Mouse (Mus musculus): ENCODE measurements around the gene Fhad1. TPM values are rescaled to one million over a fixed set of nuclear protein-coding genes. Genes with fewer than 3 reads are reported as not detected.
"Not testable (repeated sequence)": the region's sequence is repeated elsewhere in the genome, so short reads cannot be mapped to it uniquely, and the experiment has no call there.

The Fhad1 gene
- total RNA-seq, 2 experiments from 2014 or later = 3.9 to 5.1 TPM

DNA sequence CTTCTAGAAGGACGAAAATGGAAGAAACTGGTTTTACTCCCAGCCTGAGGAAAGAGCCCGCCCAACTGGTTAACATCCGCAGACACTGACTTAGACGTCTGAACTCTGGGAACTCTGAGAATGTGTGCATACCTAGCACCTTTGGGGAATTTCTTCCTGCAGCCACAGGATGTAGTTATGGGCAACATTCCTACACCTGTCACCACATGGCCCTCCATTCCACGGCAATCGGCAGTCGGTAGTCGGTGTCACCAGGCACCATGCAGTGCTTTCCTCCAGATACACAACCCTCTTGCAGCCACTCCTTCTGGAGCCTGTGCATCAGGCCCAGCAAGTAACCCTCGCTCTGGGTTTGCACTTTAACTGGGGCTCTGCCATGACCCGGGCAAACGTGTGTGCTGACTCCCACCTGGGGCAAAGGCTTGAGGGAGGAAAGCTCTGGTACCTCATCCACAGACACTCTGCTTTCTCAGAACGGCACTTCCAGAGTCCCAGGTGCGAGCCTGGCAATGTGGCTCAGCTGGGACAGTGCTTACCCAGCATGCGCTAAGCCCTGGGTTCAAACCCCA, 30.8 kb upstream of the Fhad1 start:
- no peak for DNase-seq (ENCODE audit: low spot score in 2 of 2)

DNA sequence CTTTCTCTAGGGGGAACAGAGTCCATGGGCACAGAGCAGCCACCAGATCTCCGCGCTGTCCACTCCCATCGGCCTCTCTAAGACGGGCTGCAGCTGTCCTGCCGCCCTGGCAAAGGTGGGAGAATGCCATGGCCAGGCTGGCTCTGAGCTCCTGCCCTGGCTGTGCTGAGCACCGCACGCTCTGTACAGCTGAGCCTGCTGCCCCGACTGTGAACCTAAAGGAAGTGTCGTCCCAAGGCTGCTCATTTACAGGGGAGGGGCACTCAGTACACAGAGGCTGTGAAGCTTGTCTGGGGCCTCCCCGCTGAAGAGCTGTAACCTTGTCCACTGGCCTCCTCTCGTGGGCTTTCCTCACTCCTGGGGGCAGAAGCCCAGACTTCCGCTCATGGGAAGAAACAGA, 29.6 kb upstream of the Fhad1 start:
- no peak for DNase-seq (ENCODE audit: low spot score in 2 of 2)

DNA sequence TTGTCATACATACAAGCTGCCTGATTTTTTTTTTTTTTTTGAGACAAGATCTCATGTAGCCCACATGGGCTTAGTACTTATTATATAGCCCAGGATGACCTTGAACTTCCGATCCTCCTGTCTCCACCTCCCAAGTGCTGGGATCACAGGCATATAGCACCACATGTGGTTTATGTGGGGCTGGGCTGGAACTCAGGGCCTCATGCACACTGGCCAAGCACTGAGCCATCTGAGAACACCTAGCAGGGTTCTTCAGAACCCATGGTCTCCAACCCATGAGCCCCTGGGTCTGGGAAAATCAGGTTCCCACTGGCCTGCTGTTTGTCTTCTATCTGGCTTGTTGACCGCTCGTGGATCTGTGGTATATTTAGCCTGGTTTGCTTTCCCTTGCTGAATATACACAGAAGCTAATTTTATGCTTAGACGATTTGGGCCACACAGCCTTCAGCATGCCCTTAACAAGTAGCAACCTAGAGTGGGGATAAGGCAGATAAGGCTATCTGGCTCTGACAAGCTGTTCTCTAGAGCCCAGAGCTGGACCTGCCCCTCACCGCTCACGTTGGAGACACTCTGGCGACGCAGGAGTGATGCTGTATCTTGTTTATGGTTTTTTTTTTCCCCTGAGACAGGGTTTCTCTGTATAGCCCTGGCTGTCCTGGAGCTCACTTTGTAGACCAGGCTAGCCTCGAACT, 24.9 kb upstream of the Fhad1 start:
- no peak for DNase-seq (ENCODE audit: low spot score in 2 of 2)

DNA sequence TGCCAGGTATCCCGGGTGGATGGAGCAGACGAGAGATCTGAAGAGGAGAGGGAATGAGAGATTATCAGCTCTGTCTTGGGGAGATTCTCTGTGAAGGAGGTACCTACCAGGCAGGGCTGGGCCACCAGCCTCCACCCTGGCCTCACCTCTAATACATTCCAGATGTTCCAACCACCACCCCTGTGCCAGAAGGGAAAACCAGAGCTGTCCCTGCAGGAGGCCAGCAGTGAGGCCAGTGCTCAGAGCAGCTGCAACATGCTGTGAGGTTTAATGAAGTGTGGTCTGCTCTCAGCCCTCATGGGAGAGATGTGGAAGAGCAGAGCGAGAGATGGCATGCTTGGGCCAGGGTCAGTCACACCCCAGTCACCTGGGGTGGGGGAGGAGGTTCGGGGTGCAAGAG, 23.0 kb upstream of the Fhad1 start:
- no peak for DNase-seq (ENCODE audit: low spot score in 2 of 2)

DNA sequence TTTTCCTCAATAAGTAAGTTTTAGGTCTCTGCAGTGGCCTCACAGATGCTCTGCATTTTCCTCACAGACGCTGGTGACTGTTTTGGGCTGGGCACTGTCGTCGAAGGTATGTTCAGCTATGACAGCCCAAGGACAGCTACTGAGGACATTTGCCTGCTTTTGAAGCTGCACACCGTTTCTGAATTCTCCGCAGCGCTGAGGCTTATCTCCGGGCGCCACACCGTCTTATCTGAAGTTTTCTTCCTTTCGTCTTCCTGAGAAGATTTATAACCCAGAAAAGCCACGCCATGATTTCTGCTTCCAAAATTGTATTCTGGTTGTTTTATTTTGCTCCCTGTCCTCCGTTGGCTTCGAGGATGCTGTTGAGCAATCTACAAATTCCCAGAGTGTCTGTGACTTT, 13.7 kb upstream of the Fhad1 start:
- DNase-seq (ENCODE audit: low spot score in 2 of 2) = no peak

DNA sequence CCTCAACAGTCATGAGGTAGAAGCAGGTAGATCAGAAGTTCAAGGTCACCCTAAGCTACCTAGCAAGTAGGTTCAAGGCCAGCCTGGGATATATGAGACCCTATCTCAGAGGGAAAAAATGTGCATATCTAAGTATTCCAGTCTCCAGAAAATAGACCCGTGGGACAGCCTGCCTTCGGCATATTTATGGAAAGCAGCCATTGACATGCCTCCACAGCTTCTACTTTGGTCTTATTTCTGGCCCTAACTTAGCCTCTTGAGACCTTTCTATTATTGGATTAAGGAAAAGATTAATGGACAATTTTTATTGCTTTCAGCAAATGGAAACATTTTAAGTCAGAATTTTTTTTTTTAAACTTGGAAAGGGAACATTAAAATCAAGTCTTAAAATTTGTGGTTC, 12.1 kb upstream of the Fhad1 start:
- DNase-seq (ENCODE audit: low spot score in 2 of 2) = no peak

DNA sequence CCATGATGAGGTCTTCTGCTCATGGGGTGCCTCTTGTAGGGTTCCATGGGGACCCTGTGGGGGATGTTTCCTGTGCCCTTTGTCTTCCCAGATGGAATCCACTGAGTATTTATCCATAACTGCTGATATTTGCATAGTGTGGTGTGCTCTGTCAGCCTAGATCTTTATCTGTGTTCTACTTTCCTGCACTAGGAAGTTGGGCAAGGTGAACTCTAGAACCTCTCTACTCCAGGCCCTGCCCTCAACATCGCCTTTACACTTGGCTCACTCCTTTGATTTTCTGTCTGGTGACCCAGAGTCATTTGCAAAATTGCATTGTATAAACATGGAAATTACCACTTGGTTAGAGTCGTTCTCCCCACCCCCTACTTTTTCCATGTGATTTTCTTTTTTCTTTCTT, 9.7 kb upstream of the Fhad1 start:
- no peak for DNase-seq (ENCODE audit: low spot score in 2 of 2)

DNA sequence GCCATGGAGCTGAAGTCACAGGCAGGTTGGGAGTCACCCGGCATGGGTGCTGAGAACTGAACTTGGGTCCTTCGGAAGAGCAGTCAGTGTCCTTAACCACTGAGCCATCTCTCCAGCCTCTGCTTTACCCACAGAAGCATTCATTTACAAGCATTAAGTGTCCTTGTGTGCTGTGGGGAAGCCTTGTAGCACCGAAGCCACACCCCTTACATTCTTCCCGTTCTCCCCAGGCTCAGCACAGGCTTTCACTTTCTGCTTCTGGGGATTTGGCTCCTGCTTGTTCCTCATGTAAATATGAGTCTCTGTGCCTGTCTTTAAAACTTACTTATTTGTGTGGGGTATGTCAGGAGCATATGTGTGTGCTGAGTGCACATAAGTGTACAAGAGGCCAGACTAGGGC, 8.3 kb upstream of the Fhad1 start:
- no peak for DNase-seq (ENCODE audit: low spot score in 2 of 2)

DNA sequence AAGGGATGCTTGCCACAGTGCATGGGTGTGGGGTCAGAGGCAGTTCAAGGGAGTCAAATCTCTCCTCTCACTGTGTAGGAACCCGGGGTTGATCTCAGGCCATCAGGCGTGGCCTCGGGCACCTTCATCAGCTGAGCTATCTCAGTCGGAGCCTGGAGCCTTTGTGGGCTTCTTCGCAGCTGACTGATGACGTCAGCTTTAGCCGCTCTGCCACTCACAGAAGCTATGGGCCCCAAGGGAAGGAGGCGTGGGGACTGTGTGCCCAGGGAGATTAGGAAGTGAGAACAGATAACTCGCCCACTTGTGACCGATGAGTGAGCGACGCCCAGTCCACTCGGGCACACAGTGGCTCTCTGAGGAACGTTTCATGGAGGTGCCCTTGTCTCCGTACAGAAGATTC, 2.8 kb upstream of the Fhad1 start:
- DNase-seq (ENCODE audit: low spot score in 2 of 2) = no peak

DNA sequence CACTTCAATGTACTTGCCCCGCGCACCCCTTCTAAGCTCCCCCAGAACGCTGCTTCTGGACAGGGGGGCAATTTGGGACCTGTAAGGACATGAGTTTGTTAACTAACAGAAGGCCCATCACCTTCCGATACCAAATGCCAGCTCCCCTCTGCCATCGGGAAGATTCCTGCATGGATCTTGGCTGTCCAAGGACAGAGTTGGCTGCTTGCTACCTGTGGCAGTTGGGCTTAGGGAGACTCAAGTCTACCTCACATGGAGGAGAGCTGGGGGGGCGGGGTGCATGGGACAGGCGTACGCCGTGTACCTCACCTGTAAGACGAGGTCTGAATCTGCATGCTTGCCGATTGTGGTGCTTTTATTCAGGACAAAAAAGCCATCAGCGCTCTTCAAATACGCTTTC, 3.6 kb downstream of the Fhad1 start:
- no peak for DNase-seq (ENCODE audit: low spot score in 2 of 2)

DNA sequence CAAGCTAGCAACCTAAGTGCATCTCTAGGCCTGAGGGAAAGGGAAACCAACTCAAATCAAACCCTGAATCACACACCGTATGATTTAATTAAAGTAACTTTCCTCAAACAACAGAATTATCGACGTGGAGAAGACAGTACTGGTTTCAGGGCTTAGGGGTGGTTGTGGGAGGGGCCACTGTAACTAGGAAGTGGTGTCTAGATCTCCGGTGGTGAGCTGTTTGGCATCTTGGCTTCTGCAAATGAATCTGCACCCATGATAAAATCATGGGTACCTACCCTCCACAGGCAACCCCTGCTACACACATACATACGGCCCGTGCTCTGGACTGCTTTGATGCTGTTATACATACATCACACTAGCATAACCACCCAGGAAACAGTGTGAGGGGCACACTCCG, 4.4 kb downstream of the Fhad1 start:
- DNase-seq (ENCODE audit: low spot score in 2 of 2) = no peak

DNA sequence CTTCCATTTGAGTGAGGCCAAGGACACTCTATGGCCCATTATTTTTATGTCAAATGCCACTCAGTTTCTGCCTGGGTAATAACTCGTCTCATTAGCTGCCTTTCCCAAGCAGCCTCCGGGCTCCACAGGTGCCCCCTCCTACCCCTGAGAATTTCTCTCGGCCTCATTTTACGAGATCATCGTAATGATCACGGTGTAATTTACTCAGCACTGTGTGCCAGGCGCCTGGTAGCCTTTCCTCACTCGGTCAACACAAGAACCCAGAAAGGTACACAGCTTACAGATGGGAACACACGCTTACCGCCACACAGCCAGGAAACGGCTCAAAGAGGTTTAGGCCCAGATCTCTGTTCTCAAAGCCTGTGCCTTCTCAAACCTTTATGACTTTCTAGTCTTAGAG, 6.7 kb downstream of the Fhad1 start:
- DNase-seq (ENCODE audit: low spot score in 2 of 2) = no peak

DNA sequence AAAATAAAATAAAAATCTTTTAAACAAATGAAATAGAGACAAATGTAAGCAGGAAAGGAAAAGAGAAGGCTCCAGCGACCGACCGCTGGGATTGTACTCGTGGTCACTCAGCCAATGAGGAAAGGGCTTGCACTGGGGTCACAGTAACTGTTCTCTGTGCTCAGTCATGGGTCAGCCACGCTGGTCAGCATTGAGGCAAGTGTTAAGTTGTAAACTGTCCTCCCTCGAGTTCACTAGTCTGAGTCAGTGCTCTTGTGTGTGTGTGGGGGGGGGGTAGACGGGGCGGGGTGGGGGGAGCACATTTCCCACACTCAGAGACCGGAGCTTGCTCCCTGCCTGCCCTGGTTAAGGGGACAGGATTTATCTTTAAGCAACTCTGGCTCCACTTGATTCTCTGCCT, 14.3 kb downstream of the Fhad1 start:
- no peak for DNase-seq (ENCODE audit: low spot score in 2 of 2)

DNA sequence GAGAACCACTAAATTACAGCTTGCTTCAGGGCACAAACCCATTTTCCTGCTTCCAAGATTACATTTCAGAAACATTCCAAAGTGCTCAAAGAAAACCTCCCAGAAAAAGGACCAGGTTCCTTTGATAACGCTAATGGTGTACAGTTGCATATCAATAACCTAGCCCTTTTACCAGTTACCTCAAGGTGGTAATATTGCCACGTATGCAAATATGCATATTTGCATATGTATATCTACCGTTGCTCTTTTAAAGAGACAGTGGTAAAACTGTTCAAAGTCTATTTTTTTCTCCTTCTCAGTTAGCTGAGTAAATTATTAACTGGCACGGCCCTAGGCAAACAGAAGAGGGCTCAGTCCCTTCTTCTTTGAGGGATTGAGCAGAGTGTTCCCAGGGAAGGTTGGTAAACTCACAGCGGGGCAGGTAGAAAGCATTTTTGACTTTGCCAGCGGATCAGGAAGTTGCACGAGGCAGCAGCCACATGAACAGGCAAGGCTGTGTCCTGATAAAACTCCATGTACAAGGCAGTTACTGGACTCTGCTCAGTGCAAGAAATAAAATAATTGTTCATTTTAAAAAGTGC, 15.3 kb downstream of the Fhad1 start:
- no peak for DNase-seq (ENCODE audit: low spot score in 2 of 2)

DNA sequence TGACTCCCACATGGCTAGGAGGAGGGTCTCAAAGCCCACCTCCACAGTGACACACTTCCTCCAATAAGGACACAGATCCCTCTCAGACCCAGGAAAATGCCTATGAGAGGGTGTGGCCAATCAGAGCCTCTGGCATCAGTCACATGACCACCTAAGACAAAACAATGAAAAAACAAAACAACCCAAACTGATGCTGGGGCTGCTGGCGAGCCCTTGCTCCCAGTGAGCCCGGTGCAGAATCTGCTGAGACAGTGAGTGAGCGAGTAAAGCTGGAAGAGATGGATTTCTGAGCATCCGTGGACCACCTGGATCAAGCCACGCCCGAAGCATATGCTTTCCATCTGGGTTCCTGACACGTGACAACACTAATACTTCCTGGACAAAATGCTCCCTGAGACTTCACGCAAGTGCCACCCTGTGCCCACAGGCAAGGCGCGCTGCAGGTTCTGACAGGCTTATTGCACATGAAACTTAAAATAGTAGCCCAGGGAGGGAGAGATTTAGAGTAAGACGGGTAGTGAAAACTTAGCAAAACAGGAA, 16.5 kb downstream of the Fhad1 start:
- DNase-seq (ENCODE audit: low spot score in 2 of 2) = no peak

DNA sequence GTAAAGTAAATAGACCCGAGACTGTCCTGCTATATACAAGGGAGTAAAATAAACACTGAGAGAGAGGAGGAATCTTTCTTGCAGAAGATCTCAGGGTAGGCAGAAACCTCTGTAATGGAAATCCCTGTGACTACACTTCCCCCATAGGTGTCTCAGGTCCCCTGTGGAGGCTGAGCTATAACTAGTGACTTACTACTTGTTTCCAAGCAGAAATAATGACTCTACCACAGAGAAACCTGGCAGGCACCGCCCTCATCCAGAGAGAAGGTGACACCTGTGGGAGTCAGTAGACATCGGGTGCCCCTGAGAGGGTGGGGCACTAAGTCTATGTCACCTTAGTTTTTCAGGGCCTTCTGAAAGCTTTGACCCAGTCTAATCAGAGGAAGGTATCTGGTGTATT, 18.0 kb downstream of the Fhad1 start:
- DNase-seq (ENCODE audit: low spot score in 2 of 2) = no peak

DNA sequence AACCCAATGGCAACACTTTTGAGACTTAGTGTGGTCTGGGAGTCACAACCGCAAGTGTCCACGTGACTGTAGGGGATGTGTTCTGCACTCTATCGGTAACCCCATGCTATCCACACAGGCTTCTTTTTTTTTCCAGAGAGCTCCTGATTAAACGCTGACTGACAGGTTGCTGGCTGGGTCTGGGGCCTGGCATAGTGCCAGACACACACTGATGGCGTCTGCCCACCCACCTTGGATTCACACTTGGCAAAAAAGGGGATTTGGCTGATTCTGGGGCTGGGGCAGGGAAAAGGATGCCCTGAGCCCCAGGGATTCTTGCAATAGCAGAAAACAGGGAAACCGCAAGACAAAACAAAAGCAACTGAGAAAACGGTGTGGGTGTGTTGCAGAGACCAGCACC, 18.8 kb downstream of the Fhad1 start:
- peak in 1 of 2 experiments; percentile 41 for DNase-seq (ENCODE audit: low spot score in 2 of 2)

DNA sequence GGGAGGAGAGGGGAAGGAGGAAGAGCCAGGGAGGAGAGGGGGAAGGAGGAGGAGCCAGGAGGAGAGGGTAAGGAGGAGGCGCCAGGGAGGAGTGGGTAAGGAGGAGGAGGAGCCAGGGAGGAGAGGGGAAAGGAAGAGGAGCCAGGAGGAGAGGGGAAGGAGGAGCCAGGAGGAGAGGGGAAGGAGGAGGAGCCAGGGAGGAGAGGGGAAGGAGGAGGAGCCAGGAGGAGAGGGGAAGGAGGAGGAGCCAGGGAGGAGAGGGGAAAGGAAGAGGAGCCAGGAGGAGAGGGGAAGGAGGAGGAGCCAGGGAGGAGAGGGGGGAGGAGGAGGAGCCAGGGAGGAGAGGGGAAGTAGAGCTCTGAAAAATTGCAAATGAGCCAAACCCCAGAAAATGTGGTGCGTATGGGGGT, 20.8 kb downstream of the Fhad1 start:
- DNase-seq (ENCODE audit: low spot score in 2 of 2) = not testable (repeated sequence)

DNA sequence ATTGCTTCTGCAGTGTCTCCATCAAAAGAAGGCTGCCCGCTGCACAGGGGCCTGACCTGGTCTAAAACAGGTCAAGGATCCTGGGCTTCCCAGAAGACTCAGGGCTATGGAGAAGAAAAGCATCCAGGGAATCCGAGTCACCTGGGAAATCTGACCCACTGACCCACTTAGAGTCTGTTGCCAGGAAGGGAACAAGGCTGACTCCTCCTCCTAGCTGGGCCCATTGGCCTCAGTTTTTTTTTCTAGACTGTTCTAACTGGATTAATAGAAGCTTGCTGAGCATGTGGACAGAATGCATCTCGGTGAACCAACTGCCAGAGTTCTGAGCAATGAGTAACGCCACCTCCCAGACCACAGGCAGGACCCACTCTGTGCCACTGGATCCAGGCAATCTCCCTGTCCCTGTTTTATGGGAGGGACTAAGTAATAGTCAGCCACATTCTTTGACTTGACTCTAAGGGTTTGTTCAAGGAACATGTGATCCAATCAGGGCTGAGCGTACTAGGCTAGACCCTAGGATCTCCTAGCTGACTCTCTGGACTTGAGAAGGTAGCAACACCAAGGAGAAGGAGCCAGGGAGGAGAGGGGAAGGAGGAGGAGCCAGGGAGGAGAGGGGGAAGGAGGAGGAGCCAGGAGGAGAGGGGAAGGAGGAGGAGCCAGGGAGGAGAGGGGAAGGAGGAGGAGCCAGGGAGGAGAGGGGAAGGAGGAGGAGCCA, 21.4 kb downstream of the Fhad1 start:
- DNase-seq (ENCODE audit: low spot score in 2 of 2) = no peak

DNA sequence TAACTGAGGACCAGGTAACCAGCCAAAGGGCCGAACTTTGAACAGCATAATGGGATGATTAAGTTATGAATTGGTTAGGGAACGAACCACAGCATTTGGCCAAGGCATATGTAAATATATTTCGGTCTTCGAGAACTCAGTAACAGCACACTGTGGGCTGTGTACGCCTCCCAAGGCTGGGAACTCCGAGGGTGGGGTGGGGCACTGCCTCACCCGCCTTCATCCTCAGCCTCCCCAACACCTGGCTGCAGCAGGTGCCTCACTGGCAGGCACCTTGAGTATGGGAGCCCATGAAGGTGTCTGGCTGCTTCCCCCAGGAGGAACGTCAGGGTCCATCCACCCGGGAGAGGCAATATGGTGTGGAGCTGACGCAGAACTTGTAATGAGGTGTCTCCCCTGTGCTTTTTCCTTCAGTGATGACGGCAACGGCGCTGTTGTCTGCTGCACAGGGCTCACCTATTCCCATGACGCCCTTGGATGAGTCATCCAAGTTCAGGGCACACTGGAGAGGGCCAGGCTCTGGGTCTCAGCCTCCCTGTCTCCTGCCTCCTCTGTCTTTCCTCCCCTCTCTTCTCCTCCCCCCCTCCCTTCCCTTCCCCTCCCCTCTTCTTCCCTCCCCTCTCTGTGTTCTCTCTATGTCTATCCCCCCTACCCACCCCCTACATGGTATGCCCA, 22.2 kb downstream of the Fhad1 start:
- DNase-seq (ENCODE audit: low spot score in 2 of 2) = no peak

DNA sequence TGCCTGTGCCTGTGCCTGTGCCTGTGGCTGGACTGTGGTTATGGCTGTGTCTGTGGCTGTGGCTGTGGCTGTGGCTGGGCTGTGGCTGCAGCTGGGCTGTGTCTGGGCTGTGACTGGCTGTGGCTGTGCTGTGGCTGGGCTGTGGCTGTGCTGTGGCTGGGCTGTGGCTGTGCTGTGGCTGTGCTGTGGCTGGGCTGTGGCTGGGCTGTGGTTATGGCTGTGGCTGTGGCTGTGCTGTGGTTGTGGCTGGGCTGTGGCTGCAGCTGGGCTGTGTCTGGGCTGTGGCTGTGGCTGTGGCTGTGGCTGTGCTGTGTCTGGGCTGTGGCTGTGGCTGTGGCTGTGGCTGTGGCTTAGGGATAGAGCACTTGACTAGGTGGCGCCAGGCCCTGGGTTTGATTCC, 26.7 kb downstream of the Fhad1 start:
- no peak for DNase-seq (ENCODE audit: low spot score in 2 of 2)

DNA sequence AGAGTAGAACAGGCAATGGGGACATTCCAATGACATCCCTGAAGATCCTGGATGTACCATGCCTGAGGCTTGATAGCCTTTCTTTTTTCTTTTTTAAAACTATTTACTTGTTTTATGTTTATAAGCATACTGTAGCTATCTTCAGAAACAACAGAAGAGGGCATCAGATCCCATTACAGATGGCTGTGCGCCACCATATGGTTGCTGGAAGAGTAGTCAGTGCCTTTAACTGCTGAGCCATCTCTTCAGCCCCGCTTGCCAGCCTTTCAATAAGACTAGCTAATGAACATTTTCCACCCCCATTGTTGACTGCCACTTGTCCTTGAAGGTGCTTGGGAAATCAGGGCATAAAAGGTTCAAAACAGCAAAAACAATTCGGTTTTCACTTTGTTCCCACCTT, 31.2 kb downstream of the Fhad1 start:
- DNase-seq (ENCODE audit: low spot score in 2 of 2) = peak in 1 of 2 experiments; percentile 42
